Mouse (Mus musculus) urinary bladder, postnatal 14 days (tissue): ENCODE results near the gene Nexmif.
A peak's percentile ranks its signal among the peaks of the same experiment; 100 is the strongest.
"Not testable (repeated sequence)": the region's sequence is repeated elsewhere in the genome, so short reads cannot be mapped to it uniquely, and the experiment has no call there.

Experiments used
- DNase-seq: peaks from one replicate; pipeline ENCODE4 v3.0.0; 2021; ENCODE audit warnings: low spot score

The Nexmif gene

DNA sequence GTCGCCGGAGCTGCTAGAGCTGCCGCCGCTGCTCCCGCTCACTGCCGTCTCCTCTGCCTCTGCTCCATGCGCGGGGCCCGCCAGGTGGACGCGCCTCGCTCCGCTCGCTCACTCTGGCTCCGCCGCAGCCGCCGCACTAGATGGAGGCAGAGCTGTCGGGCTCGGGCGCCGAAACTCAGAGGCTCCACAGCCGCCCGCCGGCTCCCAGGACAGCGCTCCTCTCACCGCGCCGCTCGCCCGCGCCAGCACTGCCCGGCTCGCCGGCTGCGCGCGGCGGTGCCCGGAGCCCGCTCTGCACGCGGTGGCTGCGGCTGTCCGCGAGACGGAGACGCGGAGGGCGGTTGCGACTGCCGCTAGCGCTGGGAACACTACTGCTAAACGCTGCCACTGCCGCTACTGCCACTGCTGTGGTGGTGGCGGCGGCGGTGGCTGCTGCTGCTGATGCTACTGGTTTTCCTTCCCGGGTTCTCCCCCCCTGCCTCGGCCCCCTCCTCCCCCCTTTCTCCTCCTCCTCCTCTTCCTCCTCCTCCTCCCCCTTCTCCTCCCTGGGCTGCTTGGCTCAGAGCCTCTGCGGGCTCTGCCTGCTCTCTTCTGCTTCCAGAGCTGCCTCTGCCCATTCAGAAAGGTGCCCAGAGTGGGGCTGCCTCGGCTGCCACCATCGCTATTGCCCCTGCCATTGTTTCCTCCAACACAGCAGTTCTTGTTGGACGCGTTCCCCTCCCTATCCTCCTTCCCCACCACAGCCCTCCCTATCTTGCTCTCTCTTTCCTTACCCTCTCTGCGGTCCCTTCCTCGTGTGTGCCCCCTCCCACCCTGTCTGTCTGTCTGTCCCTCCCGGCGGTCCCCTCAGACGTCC, at the start of gene Nexmif:
Nexmif (minus strand) TSS at position 450 of the 856 bp plus-strand sequence.
- DNase-seq, result peak; percentile 3

DNA sequence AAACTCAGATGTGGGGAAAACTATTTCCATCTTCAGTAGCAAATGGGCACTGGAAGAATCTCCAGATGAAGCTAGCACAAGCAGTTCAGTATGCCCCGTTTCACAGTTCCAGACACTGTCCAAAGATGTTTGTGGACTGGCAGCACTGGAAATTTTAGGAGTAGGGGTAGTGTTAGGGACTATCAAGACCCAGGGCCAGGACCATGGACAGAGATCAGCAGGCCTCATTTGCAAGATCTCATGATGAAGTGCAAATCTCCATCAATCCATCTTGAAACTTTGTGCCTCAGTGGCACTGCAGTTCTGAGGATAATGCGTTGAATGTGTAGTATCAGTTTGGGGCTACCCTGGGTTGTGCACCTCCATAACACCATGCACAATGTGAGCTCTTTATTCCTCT, 7.7 kb upstream of the Nexmif start:
- peak; percentile 3 for DNase-seq

DNA sequence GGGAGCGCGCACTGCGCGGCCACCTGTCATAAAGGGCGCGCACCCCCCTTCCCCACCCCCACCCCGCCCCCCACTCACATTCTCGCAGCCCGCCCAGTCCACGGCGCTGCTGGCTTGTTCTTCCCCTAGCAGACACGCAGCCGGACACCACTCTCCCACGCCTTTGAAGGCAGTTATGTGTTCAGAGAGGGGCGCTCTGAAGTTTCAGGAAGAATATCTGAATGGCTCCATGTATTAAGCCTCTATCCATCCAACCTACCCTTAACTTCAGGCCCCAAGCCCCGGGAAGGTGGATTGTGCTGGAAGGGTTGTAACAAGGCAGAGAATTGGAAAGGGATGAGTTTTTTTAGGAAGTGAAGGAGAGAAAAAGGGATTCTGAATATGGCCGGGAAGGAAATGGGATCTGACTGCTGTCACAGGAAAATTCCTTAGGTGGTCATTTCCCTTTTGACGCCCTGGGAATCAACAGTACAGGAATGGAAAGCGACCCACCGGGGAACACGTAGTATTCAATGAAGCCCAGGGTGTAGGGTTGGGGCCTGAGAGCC, 681 bp upstream of the Nexmif start:
- DNase-seq, result no peak

DNA sequence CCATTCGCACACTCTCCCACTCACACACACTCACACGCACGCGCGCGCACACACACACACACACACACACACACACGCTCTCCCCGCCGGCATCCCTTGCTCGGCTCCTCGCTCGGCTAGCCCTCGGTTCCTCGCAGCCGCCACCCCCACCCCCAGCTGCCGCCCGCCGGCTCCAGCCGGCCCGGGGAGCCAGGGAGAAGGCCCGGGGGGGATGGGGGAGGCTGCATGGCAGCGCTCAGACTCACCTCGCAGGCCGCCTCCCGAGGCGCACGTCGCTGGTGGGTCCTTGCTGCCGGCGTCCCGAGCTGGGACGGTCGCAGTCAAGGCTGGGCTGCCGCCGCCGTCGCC, 623 bp downstream of the Nexmif start:
- DNase-seq, result no peak

- peak; percentile 26 for DNase-seq
These were observed 1.2 kb downstream of the Nexmif start for GRCm38 (mm10) chrX:104199611-104200387.

DNA sequence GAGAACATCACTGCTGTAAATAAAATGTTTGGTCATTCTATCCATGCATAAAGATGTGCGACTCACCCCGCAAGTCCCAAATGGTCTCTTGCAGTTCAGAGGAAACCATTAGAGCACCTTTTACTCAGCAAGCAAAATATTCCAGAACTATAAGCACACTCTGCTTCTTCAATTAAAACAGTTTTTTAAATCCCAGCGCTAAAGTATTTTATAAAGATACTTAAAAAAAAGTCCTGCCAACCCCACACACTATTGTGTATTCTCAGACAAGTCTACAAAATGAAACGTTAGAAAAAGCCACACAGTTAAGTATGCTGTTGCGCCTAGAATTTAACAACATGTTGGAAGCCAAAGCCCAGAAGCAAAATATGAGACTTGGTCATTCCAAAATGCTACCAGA, 1.9 kb downstream of the Nexmif start:
- no peak for DNase-seq

GRCm38 (mm10) chrX:104196561-104196960, 4.4 kb downstream of the Nexmif start:
- no peak for DNase-seq

DNA sequence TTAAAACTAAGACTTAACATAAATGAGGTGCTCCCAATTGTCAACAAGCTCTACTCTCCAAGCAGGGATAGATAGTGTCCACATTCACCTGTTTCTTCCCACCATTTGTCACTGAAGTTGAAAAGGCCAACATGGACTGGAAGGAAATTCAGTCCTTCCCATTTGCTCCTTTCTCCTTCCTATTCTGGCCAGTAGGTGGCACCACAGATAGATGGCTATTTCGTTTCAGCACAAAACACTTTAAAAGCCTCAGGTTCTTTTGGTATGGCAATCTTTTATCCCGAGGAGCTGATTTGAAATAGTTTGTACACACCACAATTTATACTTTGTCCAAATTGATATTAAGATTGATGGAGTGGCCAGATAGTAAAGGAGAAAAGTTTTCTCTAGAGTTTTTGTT, 21.7 kb downstream of the Nexmif start:
- peak; percentile 38 for DNase-seq

- DNase-seq, result no peak
These were observed 50.9 kb downstream of the Nexmif start for GRCm38 (mm10) chrX:104150072-104150471.

GRCm38 (mm10) chrX:104115266-104115665, 85.7 kb downstream of the Nexmif start:
- not testable (repeated sequence) for DNase-seq

GRCm38 (mm10) chrX:104114596-104114995, 86.4 kb downstream of the Nexmif start:
- no peak for DNase-seq

DNA sequence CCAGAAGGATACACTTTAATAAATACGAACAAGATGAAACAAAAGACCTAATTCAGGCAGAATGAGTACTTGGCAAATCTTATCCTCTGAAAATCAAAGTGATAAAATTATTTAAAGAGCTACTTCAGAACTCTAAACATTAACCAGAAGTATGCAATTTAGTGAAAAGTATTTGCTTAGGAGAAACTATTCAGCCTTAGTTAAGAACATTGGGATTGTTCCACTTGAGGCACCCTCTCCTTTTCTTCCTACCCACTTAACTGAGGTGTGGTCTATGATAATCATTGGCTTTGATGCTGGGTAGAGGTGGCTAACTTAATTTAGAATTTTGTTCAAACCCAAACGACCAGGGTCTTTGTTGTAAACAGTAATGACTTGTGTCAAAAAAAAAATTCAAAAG, 146.1 kb downstream of the Nexmif start:
- DNase-seq, result no peak

GRCm38 (mm10) chrX:104040276-104040675, 160.7 kb downstream of the Nexmif start:
- no peak for DNase-seq

DNA sequence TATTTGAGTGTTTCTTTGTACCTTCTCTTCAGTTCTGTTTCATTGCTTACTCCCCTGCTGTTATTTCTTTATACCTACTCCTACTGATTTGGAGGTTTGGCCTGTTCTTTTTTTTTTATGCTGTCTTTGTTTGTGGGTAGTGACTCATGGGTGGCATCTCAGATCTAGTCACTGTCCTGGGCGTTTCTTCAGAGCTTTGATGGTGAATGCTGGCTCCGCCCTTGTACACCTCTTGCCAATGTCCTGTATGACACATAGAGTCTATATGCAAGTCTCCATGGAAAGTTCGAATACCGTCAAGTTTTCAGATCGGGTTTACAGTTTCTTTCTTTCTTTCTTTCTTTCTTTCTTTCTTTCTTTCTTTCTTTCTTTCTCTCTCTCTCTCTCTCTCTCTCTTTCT, 167.1 kb downstream of the Nexmif start:
- DNase-seq, result no peak

DNA sequence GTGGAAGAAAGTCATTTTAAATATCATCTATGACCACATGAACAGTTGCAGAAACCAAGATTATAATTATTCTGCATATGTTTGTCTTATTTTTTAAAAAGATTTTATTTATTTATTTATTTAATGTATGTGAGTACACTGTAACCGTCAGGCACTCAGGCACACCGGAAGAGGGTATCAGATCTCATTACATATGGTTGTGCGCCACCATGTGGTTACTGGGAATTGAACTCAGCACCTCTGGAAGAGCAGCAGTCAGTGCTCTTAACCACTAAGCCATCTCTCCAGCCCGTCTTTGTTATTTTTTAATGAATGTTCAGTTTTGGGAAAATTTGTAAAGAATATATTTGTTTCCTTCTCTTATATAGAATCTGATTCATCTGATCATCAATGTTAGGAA, 168.2 kb downstream of the Nexmif start:
- DNase-seq, result peak; percentile 42
